Mouse (Mus musculus): ENCODE data around the gene Ssu2. TPM values are rescaled to one million over a fixed set of nuclear protein-coding genes. Genes with fewer than 3 reads are reported as not detected.

The Ssu2 gene
- 0.07 and 0.08 TPM in 2 replicates for polyA plus RNA-seq (2012; rRNA removed)

GRCm38 (mm10) chr6:112387947-112388346 lies at the start of gene Ssu2:
TSS of gene Ssu2 (minus strand) at chr6:112388023.

Other genes starting within 250 kb of the Ssu2 start
- gene Lmcd1, start 114.3 kb downstream of the Ssu2 start, polyA plus RNA-seq (2012; rRNA removed): 1.1 TPM in 2 replicates
- gene Cav3, start 71.5 kb upstream of the Ssu2 start, polyA plus RNA-seq (2012; rRNA removed): 0.05 TPM in 1 of 2 replicates, not detected in the other
- gene Oxtr, start 101.9 kb upstream of the Ssu2 start, polyA plus RNA-seq (2012; rRNA removed): 0.01 TPM in 2 replicates

Data from liver, embryonic 18 days (tissue).